In the genomic region with DNA sequence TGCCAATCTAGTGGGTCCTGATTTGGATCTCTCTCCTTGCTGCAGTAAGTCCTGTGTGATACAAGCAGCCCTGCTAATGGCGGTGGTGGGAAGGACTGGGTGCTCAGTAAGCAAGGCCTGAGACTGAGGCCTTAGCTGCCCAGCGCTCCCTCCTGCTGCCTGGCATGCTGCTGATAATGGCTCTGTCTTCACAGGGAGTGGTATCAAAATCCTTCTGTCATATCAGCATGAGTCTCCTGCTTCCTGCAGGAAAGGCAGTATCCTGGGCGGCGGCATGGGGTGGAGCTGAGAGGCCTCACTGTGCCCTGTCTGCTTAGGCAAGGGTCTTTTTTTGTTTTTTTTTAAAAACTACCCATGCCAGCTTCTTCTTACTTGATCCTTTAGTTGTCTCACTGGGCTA, we compare ENCODE assay signal across 12 mouse cellular contexts. TPM values are rescaled to one million over a fixed set of nuclear protein-coding genes. Genes with fewer than 3 reads are reported as not detected.
DNase-seq lines count a peak whose midpoint lies in the region; ATAC-seq and TF ChIP-seq lines count a peak whose summit lies in the region.
"Had no signal": no experiment of that assay in that cellular context is flagged by ENCODE, and none has a peak within 500 bp of the region (broad histone marks: within the 10 kb centered on the region; RNA-seq: fewer than 3 reads in every experiment).

No protein-coding gene starts in this region.

- no peak for TF ChIP-seq EP300 in MEL (IDR thresholded peaks at IDR 0.05; ENCODE audit: low read depth in 1 of 2, low read length in 2 of 2)

- TF ChIP-seq RAD21 in MEL (IDR thresholded peaks at IDR 0.05; ENCODE audit: low read depth, low read length): no peak

- H3K79me2 ChIP-seq in MEL (ENCODE audit: control insufficient read depth, insufficient read depth, low read length, poor library complexity): no peaks in the 10 kb centered on the region

- 0 out of 2 replicates have a peak overlapping the region, but pooled peaks have one; percentile 18 for H3K9ac ChIP-seq in heart, embryonic 14.5 days (ENCODE audit: low read length)
- no peak overlapping the region for H3K9ac ChIP-seq in MEL (ENCODE audit: control insufficient read depth, low read depth, low read length, poor library complexity, severe bottlenecking)
- no peak overlapping the region for H3K9ac ChIP-seq in liver, embryonic 16.5 days (ENCODE audit: low read depth, low read length)
- H3K9ac ChIP-seq: hindbrain, embryonic 14.5 days had no signal

- no peak for ATAC-seq in heart, embryonic 14.5 days (ENCODE audit: insufficient number of reproducible peaks, insufficient read depth, low FRiP score, low read depth)
- peak; percentile 65 for ATAC-seq in liver, embryonic 16.5 days (ENCODE audit: low read depth)
- ATAC-seq in monocyte, adult 5-6 weeks (replicated peaks; ENCODE audit: insufficient number of reproducible peaks, low FRiP score, low TSS enrichment, poor library complexity, severe bottlenecking): no peak
- ATAC-seq: activated CD4-positive, CD25-positive, alpha-beta regulatory T cell, adult 4 months had no signal

- 22% methylated on average over 4 of the region's 4 CpGs for WGBS in heart, embryonic 14.5 days
- 8% methylated on average over 4 of the region's 4 CpGs for WGBS in liver, embryonic 16.5 days (ENCODE audit: insufficient replicate concordance)

- H3K27ac ChIP-seq in heart, embryonic 14.5 days (replicated peaks in 1 of 2; ENCODE audit: control insufficient read depth in 1 of 2, insufficient read depth in 1 of 2, low read depth in 2 of 2, low read length in 2 of 2): no peak overlapping the region
- no peak overlapping the region for H3K27ac ChIP-seq in MEL (ENCODE audit: control insufficient read depth, low read depth, low read length)
- H3K27ac ChIP-seq in cortical plate, adult 2 months (ENCODE audit: insufficient read depth, low read length): peak overlapping the region; percentile 2; the same call in 1 of the 2 replicates
- H3K27ac ChIP-seq in liver, embryonic 16.5 days (ENCODE audit: low read length): no peak overlapping the region
- H3K27ac ChIP-seq: hindbrain, embryonic 14.5 days had no signal

- no peaks in the 10 kb centered on the region for H3K36me3 ChIP-seq in heart, embryonic 14.5 days (ENCODE audit: control insufficient read depth, insufficient read depth, low read length)
- no peaks in the 10 kb centered on the region for H3K36me3 ChIP-seq in MEL (ENCODE audit: control insufficient read depth in 1 of 2, insufficient read depth in 2 of 2, low read length in 2 of 2)
- H3K36me3 ChIP-seq in liver, embryonic 16.5 days (ENCODE audit: control insufficient read depth, insufficient read depth): no peaks in the 10 kb centered on the region

- H3K27me3 ChIP-seq in heart, embryonic 14.5 days (ENCODE audit: control insufficient read depth, insufficient read depth, low read length): no peaks in the 10 kb centered on the region
- peaks cover 0 to 2% of the 10 kb centered on the region in 2 experiments; a peak in 1 of 4 replicates for H3K27me3 ChIP-seq in MEL (ENCODE audit: control insufficient read depth in 1 of 2, insufficient read depth in 2 of 2, low read length in 2 of 2)
- H3K27me3 ChIP-seq in liver, embryonic 16.5 days (ENCODE audit: control insufficient read depth, insufficient read depth, low read depth, low read length): no peaks in the 10 kb centered on the region

- no peak for TF ChIP-seq CTCF in MEL (IDR thresholded peaks at IDR 0.05 in 2 of 3, conservative IDR thresholded peaks at IDR 0.05 in 1 of 3; ENCODE audit: control insufficient read depth in 1 of 3, insufficient read depth in 1 of 3, low read depth in 2 of 3, low read length in 3 of 3, poor library complexity in 1 of 3, severe bottlenecking in 1 of 3)
- TF ChIP-seq CTCF in cortical plate, adult 2 months (IDR thresholded peaks at IDR 0.05; ENCODE audit: extremely low read depth, insufficient read depth, low read length): no peak

- H3K4me1 ChIP-seq in heart, embryonic 14.5 days (ENCODE audit: control insufficient read depth in 2 of 2, insufficient read depth in 2 of 2, low read length in 2 of 2): peaks cover 21 to 57% of the 10 kb centered on the region in 2 experiments
- no peaks in the 10 kb centered on the region for H3K4me1 ChIP-seq in MEL (ENCODE audit: control insufficient read depth in 1 of 2, insufficient read depth in 2 of 2, low read length in 2 of 2)
- H3K4me1 ChIP-seq in cortical plate, adult 2 months (ENCODE audit: control insufficient read depth, insufficient read depth, low read length): peaks cover 29% of the 10 kb centered on the region
- H3K4me1 ChIP-seq in liver, embryonic 16.5 days (ENCODE audit: control insufficient read depth, low read depth, low read length): peaks cover 16% of the 10 kb centered on the region

- intact Hi-C loops in heart, postnatal 10 days (cut with DNase I): no loop called here

- H3K4me3 ChIP-seq in heart, embryonic 14.5 days (ENCODE audit: control insufficient read depth in 1 of 2, insufficient read depth in 1 of 2, low read depth in 1 of 2, low read length in 2 of 2): no peak overlapping the region
- no peak overlapping the region for H3K4me3 ChIP-seq in MEL (ENCODE audit: control insufficient read depth in 1 of 2, insufficient read depth in 1 of 2, low read depth in 2 of 2, low read length in 2 of 2)
- H3K4me3 ChIP-seq in cortical plate, adult 2 months (ENCODE audit: insufficient read depth, low read length): no peak overlapping the region
- H3K4me3 ChIP-seq in liver, embryonic 16.5 days (ENCODE audit: low read depth, low read length): no peak overlapping the region

- DNase-seq in heart, postnatal 10 days: no peak
- DNase-seq in MEL (ENCODE audit: low read depth, low spot score): no peak
- DNase-seq in thymus, adult 18-20 months: no peak
- no peak for DNase-seq in thymus, postnatal 14 days
- DNase-seq: cerebellum, adult 9-10 months; thymus, postnatal 36 days had no signal

- no peak overlapping the region for H3K4me2 ChIP-seq in heart, embryonic 14.5 days (ENCODE audit: low read length)
- no peak overlapping the region for H3K4me2 ChIP-seq in liver, embryonic 16.5 days (ENCODE audit: low read depth, low read length)
- H3K4me2 ChIP-seq: hindbrain, embryonic 14.5 days had no signal

- no peak for TF ChIP-seq POLR2A in MEL (IDR thresholded peaks at IDR 0.05; ENCODE audit: control insufficient read depth in 1 of 2, insufficient read depth in 1 of 2, low read depth in 1 of 2, low read length in 2 of 2, poor library complexity in 1 of 2)
- no peak for TF ChIP-seq POLR2A in cortical plate, adult 2 months (IDR thresholded peaks at IDR 0.05; ENCODE audit: extremely low read depth, insufficient read depth, low read length)

- H3K9me3 ChIP-seq in heart, embryonic 14.5 days (ENCODE audit: control insufficient read depth, low read length): no peaks in the 10 kb centered on the region
- no peaks in the 10 kb centered on the region for H3K9me3 ChIP-seq in MEL (replicated peaks; ENCODE audit: insufficient read depth, low read length)
- no peaks in the 10 kb centered on the region for H3K9me3 ChIP-seq in liver, embryonic 16.5 days (replicated peaks; ENCODE audit: control insufficient read depth, low read length)

TF ChIP-seq in MEL, 35 proteins besides CTCF, POLR2A, EP300 and RAD21:
- TF ChIP-seq TAL1 (IDR thresholded peaks at IDR 0.05; ENCODE audit: low read length) (peak; percentile 27; the same call in 1 of the 2 replicates), SMC3 (IDR thresholded peaks at IDR 0.05; ENCODE audit: low read depth, low read length) (no peak)

RNA-seq across cellular contexts. Expression of a gene that starts 9.2 kb away (rescaled TPM):
- polyA plus RNA-seq in heart, embryonic 14.5 days (2014; fragmentation: Nextera tagmentation; extraction: Ambion mirVana): 9.2 and 10.1 TPM in 2 replicates
- total RNA-seq in heart, postnatal 10 days (2021): 10 to 100 TPM; 37.3 to 38.1 TPM
- total RNA-seq in MEL (2012; rRNA removed): not detected in 2 replicates
- polyA plus RNA-seq in MEL (2012; ENCODE audit: insufficient read depth in 1 of 2, insufficient read length in 2 of 2, low read depth in 1 of 2, low replicate concordance in 2 of 2, missing spikeins in 1 of 2): not detected
- polyA plus RNA-seq in cortical plate, adult 2 months (2012; rRNA removed): 59.1 and 63.5 TPM in 2 replicates
- 4.4 and 4.6 TPM in 2 replicates for polyA plus RNA-seq in liver, embryonic 16.5 days (2015; fragmentation: Nextera tagmentation; extraction: Ambion mirVana)
- total RNA-seq in monocyte, adult 5-6 weeks (2017): 11.8 to 16.7 TPM (median 14.8 TPM) in 3 replicates
